Mouse (Mus musculus) c-Kit-positive CD71-positive TER-119-positive erythroid progenitor cells, embryonic 14.5 days (primary cell): ENCODE results near the gene Nmu.

ENCODE experiments used
- DNase-seq: peaks from one replicate; pipeline ENCODE4 v3.0.0-alpha.2; 2013; ENCODE audit warnings: low spot score

Nmu gene

GRCm38 (mm10) chr5:76308206-76308605, 55.4 kb downstream of the Nmu start:
- DNase-seq, result no peak

GRCm38 (mm10) chr5:76306261-76306660, 57.3 kb downstream of the Nmu start:
- DNase-seq, result no peak

- no peak for DNase-seq
Measured at GRCm38 (mm10) chr5:76305616-76306015, 58.0 kb downstream of the Nmu start.

GRCm38 (mm10) chr5:76304452-76305341, 58.9 kb downstream of the Nmu start, which contains the start of gene Clock:
Clock (minus strand) TSS chr5:76304792.
- peak; percentile 60 for DNase-seq

- DNase-seq, result peak; percentile 57
Measured at GRCm38 (mm10) chr5:76303745-76304451, 59.7 kb downstream of the Nmu start.

- DNase-seq, result no peak
Measured at GRCm38 (mm10) chr5:76303379-76303744, 60.2 kb downstream of the Nmu start.

GRCm38 (mm10) chr5:76302009-76302408, 61.6 kb downstream of the Nmu start:
- DNase-seq, result no peak

GRCm38 (mm10) chr5:76289234-76289691, 74.3 kb downstream of the Nmu start:
- no peak for DNase-seq

GRCm38 (mm10) chr5:76288256-76288655, 75.3 kb downstream of the Nmu start:
- DNase-seq, result no peak

- no peak for DNase-seq
Measured at GRCm38 (mm10) chr5:76287062-76287461, 76.5 kb downstream of the Nmu start.

GRCm38 (mm10) chr5:76285699-76286098, 77.9 kb downstream of the Nmu start:
- DNase-seq, result no peak

GRCm38 (mm10) chr5:76283890-76284289, 79.7 kb downstream of the Nmu start:
- DNase-seq, result no peak
